Mouse (Mus musculus) adrenal gland, adult 8-10 months (tissue): ENCODE results near the gene Megf9. TPM values are rescaled to one million over a fixed set of nuclear protein-coding genes. Genes with fewer than 3 reads are reported as not detected.
A peak's percentile ranks its signal among the peaks of the same experiment; 100 is the strongest.

Experiments
- DNase-seq: peaks from one replicate; pipeline ENCODE4 v3.0.0; 2022
- total RNA-seq, 4 experiments: library from RNA; stranded (reverse); gene quantifications; 2 replicates each; pipeline ENCODE4 v1.2.4; 2022

The Megf9 gene
- total RNA-seq: 10 to 100 TPM; 26.1 to 31.7 (median 28.8) TPM

GRCm38 (mm10) chr4:70534891-70535269 is at the start of gene Megf9:
Gene Megf9 (minus strand): TSS chr4:70534995.
- peak; percentile 98 for DNase-seq

- DNase-seq: peak; percentile 18
Measured at GRCm38 (mm10) chr4:70579654-70580053, 44.9 kb upstream of the Megf9 start.

GRCm38 (mm10) chr4:70578301-70578700 is 43.5 kb upstream of the Megf9 start:
- DNase-seq: no peak

- DNase-seq: no peak
Measured at GRCm38 (mm10) chr4:70576096-70576495, 41.3 kb upstream of the Megf9 start.

- no peak for DNase-seq
Measured at GRCm38 (mm10) chr4:70573926-70574325, 39.1 kb upstream of the Megf9 start.

- peak; percentile 71 for DNase-seq
Measured at GRCm38 (mm10) chr4:70553888-70554287, 19.1 kb upstream of the Megf9 start.

GRCm38 (mm10) chr4:70553230-70553797 is 18.5 kb upstream of the Megf9 start:
- DNase-seq: no peak

- DNase-seq: no peak
Measured at GRCm38 (mm10) chr4:70552120-70552519, 17.3 kb upstream of the Megf9 start.

- no peak for DNase-seq
Measured at GRCm38 (mm10) chr4:70547411-70548148, 12.8 kb upstream of the Megf9 start.

GRCm38 (mm10) chr4:70545869-70546542 is 11.2 kb upstream of the Megf9 start:
- no peak for DNase-seq

- DNase-seq: no peak
Measured at GRCm38 (mm10) chr4:70544390-70544789, 9.6 kb upstream of the Megf9 start.

- DNase-seq: no peak
Measured at GRCm38 (mm10) chr4:70542387-70542786, 7.6 kb upstream of the Megf9 start.

GRCm38 (mm10) chr4:70540743-70541142 is 5.9 kb upstream of the Megf9 start:
- peak; percentile 44 for DNase-seq

GRCm38 (mm10) chr4:70536661-70537580 is 2.1 kb upstream of the Megf9 start:
- DNase-seq: peak; percentile 25

GRCm38 (mm10) chr4:70535711-70536311 is 1.0 kb upstream of the Megf9 start:
- DNase-seq: peak; percentile 56

GRCm38 (mm10) chr4:70535289-70535688 is 494 bp upstream of the Megf9 start:
- DNase-seq: no peak

- DNase-seq: peak; percentile 41
Measured at GRCm38 (mm10) chr4:70534078-70534890, 511 bp downstream of the Megf9 start.

- no peak for DNase-seq
Measured at GRCm38 (mm10) chr4:70533056-70533805, 1.6 kb downstream of the Megf9 start.

- no peak for DNase-seq
Measured at GRCm38 (mm10) chr4:70531021-70531420, 3.8 kb downstream of the Megf9 start.

GRCm38 (mm10) chr4:70528622-70529021 is 6.2 kb downstream of the Megf9 start:
- DNase-seq: no peak
